Mouse (Mus musculus) fibroblast of lung, adult 2 months (primary cell): ENCODE results near the gene Nmt1.

ENCODE experiments used
- DNase-seq: peaks from one replicate; pipeline ENCODE4 v3.0.0-alpha.2; 2011; ENCODE audit warnings: low read depth

Nmt1 gene

GRCm38 (mm10) chr11:103078131-103078530 is 50.1 kb downstream of the Nmt1 start:
- DNase-seq, result no peak

GRCm38 (mm10) chr11:103080323-103081091 is 52.5 kb downstream of the Nmt1 start:
- DNase-seq, result no peak

GRCm38 (mm10) chr11:103081631-103082030 is 53.6 kb downstream of the Nmt1 start:
- no peak for DNase-seq

- DNase-seq, result no peak
Observed at GRCm38 (mm10) chr11:103093306-103093705, 65.3 kb downstream of the Nmt1 start.

- peak; percentile 52 for DNase-seq
Observed at GRCm38 (mm10) chr11:103093862-103094833, 66.2 kb downstream of the Nmt1 start.

GRCm38 (mm10) chr11:103095107-103095670 is 67.2 kb downstream of the Nmt1 start:
- no peak for DNase-seq

GRCm38 (mm10) chr11:103095801-103096200 is 67.8 kb downstream of the Nmt1 start:
- DNase-seq, result no peak

- DNase-seq, result no peak
Observed at GRCm38 (mm10) chr11:103096979-103097894, 69.2 kb downstream of the Nmt1 start.

GRCm38 (mm10) chr11:103098531-103099190 is 70.7 kb downstream of the Nmt1 start:
- DNase-seq, result no peak

GRCm38 (mm10) chr11:103099352-103099940 is 71.5 kb downstream of the Nmt1 start:
- DNase-seq, result no peak

GRCm38 (mm10) chr11:103100361-103100760 is 72.4 kb downstream of the Nmt1 start:
- no peak for DNase-seq

- DNase-seq, result no peak
Observed at GRCm38 (mm10) chr11:103101481-103101865, 73.5 kb downstream of the Nmt1 start, which contains the start of the genes Plcd3 and Acbd4. Gene Plcd3, minus strand, starts transcription at chr11:103101658. Gene Acbd4, plus strand, starts transcription at chr11:103101682.

- no peak for DNase-seq
Observed at GRCm38 (mm10) chr11:103101866-103102501, 74.0 kb downstream of the Nmt1 start.

GRCm38 (mm10) chr11:103102725-103103349 is 74.8 kb downstream of the Nmt1 start:
- peak; percentile 95 for DNase-seq

- no peak for DNase-seq
Observed at GRCm38 (mm10) chr11:103103621-103104020, 75.6 kb downstream of the Nmt1 start.

GRCm38 (mm10) chr11:103104469-103104868 is 76.5 kb downstream of the Nmt1 start:
- no peak for DNase-seq

GRCm38 (mm10) chr11:103105180-103105725 is 77.3 kb downstream of the Nmt1 start:
- no peak for DNase-seq

- DNase-seq, result no peak
Observed at GRCm38 (mm10) chr11:103105810-103106209, 77.8 kb downstream of the Nmt1 start.

GRCm38 (mm10) chr11:103106386-103106785 is 78.4 kb downstream of the Nmt1 start:
- no peak for DNase-seq
